Mouse (Mus musculus) spleen, adult 2 months (tissue): ENCODE results near the gene Aldh1a7.

Experiments used
- CTCF ChIP-seq: fragments of 200-500 bp; IDR thresholded peaks from 2 replicates; pipeline ENCODE4 v1.5.1; 2011; ENCODE audit warnings: mild to moderate bottlenecking, inconsistent platforms; ENCODE audit not compliant: insufficient read depth, insufficient read length, insufficient replicate concordance; ENCODE audit errors: extremely low read depth
- POLR2A ChIP-seq: fragments of 200-500 bp; IDR thresholded peaks from 2 replicates; pipeline ENCODE4 v1.6.1; 2011; ENCODE audit warnings: low read depth, low read length, inconsistent platforms

GRCm38 (mm10) chr19:20702074-20702473 is 25.3 kb downstream of the Aldh1a7 start:
- TF ChIP-seq POLR2A (no peak), CTCF (no peak)
